Mouse (Mus musculus): Measurements from ENCODE around the gene Msh5.
"Not testable (repeated sequence)": the region's sequence is repeated elsewhere in the genome, so short reads cannot be mapped to it uniquely, and the experiment has no call there.

The Msh5 gene

DNA sequence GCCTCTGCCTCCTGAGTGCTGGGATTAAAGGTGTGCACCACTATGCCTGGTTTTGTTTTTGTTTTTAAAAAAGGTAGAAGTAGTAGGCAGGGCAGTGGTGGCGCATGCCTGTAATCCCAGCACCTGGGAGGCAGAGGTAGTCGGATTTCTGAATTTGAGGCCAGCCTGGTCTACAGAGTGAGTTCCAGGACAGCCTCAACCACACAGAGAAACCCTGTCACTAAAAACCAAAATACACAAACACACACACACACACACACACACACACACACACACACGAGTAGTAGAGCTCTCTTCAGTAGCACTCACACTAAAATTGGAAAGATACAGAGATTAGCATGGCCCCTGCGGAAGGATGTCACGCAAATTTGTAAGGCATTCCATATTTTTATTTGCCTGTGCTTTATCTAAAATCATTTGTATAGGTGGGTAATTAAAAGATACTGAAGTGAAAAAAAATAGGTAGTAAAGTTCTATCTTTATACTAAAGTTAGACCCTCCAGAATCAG, 2.4 kb upstream of the Msh5 start:
- DNase-seq (ENCODE audit: low spot score): no peak

DNA sequence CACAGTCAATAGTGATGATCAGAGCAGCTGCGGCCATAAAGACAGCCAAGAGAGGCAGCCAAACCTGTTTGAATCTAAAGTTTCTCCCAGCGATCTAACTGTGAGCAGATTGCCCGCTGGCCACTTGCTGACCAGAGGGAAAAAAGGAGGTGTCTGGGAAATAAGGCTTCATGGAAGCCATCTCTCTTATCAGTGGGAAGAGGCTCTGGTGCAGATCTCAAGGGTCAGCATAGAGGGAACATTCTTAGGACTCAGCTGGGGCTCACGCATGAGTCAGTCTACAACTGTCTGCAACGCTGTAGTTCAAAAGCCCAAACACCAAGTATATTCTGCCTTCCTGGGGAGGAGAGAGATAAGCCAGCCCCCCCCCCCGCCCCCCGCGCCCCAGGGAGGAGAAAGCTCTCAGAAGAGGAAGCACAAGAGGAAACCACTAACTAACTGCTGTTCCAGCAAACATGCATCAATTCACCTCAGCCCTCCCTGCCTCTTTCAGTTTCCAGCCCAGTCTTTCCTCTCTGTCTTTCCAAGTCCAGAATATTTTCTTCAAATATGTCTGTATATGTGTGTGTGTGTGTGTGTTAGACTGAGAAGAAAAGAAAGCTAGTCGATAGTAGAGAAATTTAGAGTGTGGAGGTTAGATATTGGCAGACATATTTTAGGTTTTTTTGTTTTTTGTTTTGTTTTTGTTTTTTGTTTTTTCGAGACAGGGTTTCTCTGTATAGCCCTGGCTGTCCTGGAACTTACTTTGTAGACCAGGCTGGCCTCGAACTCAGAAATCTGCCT, 1.8 kb upstream of the Msh5 start:
- DNase-seq (ENCODE audit: low spot score): no peak

DNA sequence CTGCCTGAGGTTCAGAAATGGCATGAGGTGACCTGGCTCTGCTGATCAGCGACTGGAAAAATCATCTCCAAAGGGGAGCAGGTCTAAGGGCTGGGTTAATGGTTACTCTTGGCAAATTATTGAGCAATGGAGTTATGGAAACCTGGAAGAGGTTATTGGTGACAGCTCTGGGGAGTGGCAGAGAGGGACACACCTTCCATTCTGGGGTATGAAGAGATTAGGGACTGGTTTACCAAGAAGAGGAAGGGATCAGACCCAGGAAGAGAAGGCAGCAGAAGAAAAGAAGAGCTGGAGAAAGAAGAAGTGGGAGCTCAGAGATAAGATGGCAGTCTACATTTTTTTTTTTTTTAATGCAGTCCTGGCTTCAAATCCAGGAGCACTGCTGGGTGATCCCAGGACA, 1.1 kb upstream of the Msh5 start:
- DNase-seq (ENCODE audit: low spot score): no peak

DNA sequence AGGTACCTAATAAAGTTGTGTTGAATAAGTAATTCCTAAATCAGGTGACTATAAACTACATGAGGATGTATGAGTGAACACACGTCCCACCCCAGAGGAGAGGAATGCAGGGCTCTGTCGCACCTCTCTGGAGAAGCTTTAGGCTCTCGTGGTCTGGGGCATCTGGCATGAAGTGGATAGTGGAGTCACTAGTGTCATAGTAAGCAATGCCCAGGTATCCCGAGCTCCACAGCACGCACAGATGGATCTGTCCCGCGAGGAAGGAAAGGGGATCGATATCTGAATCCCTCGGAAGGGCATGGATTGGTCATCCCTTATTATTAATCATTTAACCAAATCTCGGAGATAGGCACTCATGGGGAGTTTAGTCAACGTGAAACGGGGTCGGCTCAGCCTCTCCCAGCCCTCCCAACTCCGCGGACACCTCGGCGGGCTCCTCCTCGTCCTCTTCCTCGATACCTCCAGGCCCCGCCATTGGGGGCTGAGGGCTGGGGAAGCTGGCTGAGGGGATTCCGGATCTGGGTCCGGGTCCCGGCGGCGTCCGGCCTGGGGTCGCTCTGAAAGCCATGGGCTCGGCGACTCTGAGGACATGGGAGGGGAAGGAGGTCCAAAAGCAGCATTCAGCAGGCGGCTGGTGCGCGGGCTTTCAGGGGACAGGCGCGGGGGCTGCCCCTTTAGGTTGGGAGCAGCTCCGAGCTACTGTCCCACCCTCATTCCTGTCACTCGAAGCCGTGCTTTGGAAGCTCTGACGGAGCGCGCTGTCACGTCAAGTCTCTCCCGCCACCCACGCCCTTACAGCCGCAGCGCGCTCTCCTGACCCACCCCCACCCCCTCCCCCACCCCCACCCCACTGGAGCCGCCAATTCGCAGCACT, 501 bp downstream of the Msh5 start:
- no peak for DNase-seq (ENCODE audit: low spot score)

DNA sequence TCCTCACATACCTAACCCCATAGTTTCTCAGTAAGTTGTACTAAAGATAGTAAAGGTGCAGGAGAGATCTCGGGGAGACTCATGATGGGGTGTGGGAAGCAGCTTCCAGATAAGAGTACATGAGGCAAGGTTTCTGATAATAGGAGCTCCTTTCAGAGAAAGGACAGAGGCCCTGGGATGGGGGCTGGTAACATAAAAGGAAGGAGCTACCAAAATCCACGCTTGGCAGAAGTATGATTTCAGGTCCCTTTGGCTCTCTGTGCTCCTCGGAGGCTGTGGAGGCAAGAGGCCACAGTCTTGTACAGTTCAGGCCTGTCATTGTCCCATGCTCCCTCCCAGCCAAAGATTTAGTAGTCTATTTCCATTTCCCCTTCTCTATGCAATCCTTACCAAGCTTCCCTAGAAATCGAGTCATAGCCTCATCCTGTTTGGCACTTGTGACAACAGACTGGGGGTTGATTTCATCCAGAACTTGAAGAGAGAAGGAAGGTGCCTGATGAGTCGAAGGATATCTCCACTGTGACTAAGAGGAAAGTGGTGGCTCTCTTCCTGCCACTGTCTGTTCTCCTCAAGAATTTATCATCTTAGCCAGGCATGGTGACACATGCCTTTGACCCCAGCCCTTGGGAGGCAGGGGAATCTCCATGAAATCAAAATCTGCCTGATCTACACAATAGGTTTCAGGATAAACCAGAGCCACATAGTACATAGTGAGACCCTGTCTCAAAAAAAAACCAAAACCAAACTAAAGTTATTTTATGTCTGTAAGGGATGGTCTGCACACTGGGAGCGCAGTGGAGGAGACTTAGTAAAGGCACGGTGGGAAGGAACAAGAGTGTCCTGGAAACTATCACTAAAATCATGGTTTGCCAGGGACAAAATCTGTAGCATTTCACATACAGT, 1.4 kb downstream of the Msh5 start:
- no peak for DNase-seq (ENCODE audit: low spot score)

DNA sequence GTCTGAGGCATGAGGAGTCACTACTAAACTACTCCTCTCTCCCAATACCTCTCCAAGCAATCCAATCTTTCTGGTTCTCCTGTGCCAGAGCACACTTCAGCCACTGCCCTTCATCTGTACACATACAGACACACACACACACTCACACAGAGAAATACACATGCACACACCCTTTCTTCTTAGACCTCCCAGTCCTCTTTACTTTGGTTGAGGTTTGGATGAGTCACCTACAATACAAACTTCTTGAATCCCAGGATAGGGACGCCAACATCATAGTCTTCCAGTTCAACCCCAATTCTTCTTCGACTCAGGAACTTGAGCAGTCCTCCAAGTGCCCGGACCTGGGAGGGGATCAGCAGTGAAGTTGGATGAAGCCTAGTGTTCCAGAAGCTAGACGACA, 2.8 kb downstream of the Msh5 start:
- DNase-seq (ENCODE audit: low spot score): no peak

DNA sequence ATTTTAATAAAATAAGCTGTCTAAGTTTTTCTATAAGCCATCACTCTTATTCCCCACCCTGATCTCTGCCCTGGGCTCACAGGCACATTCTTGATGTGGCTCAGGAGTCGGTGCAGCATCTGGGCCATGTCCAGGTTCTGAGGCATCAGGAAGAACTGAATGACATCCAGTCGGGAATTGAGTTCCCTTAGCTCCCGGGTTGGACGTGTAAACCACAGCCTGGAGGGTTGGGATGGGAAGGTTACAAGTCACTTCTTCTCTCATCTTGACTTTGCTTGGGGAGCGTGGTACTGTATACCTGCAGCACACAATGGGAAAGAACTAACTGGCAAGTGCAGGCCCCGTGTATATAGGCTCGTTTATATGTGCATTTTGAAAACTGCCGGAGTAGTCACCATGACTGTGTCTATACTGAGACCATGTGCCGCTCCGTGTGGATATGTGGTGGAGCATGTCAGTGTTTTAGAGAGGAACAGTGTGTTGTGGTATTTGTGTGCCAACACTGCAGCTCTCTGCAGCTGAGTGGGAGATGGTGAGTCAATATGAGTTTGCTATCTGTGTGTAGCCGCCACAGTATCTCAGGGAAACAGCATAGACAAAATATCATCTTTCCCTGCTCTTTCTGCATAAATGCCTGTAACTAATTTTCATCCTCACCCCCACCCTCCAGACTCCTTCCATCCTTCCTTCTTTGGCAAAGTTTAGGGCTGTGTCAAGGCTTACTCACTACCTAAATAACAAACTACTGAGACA, 7.2 kb downstream of the Msh5 start:
- no peak for DNase-seq (ENCODE audit: low spot score)

DNA sequence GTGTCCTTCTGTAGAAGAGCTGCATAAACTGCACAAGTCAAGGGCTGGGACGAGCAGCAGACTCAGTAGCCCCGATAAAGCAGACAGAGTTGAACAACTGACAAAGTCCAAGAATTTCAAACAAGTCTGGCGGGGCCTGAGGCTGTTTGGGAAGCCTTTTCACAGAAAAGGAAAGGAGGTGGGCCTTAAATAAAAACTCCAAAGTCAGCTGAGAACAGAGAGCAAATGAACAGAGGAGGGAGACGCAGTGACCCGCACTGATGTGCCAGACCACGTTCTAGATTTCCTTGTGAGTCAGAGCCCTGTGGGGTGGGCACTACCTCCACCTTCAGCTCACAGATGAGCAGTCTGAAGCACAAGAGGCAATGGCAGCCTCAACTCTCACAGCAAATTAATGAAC, 11.6 kb downstream of the Msh5 start:
- no peak for DNase-seq (ENCODE audit: low spot score)

DNA sequence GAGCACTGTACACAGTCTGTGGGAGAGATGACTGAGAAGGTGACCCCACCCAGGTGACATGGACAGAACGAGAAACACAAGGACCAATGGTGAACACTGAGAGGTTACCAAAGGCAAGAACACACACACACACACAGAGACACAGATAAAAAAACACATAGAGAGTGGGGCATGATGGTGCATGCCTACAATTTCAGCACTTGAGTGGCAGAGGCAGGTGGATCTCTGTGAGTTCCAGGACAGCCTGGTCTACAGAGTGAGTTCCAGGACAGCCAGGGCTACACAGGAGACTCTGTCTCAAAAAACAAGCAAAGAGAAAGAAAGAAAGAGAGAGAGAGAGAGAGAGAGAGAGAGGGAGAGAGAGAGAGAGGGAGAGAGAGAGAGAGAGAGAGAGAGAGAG, 12.8 kb downstream of the Msh5 start:
- not testable (repeated sequence) for DNase-seq (ENCODE audit: low spot score)

DNA sequence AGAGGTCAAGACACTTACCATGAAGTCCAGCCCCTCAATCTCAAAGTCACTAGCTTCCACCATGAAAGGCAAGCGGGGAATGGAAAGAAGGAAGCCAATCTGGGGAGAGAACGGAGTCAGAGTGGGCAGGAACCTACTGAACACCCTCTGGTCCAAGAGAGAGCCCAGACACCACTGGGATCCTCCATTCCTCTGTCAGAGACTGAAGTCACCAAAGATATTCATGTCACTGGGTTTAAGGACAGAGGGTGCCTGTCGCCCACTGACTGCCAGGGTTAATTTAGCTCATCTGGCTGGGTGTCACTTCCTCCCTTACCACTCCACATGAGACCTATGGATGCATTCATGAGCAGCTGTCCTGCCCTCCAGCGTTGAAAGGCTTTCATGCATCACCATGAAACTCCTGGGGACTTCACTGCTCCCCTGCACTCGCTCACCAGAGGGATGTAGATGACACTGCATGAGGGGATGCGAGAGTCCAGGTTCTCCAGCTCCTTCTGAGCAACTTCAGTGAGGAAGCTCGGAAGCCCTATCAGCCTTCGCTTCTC, 14.1 kb downstream of the Msh5 start:
- DNase-seq (ENCODE audit: low spot score): no peak

DNA sequence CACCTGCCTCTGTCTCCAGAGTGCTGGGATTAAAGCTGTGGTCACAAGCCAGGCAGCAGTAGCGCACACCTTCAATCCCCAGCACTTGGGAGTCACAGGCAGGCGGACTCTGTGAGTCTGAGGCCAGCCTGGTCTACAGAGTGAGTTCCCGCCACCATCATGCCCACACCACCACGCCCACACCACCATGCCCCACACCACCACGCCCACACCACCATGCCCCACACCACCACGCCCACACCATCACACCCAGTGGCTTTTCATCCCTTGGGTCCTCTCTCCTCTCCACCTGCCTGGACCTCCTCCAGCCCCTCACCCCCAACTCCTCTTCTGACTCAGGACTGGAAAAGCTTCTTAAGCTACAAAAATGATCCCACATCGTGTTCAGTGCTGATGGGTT, 14.7 kb downstream of the Msh5 start:
- DNase-seq (ENCODE audit: low spot score): no peak

DNA sequence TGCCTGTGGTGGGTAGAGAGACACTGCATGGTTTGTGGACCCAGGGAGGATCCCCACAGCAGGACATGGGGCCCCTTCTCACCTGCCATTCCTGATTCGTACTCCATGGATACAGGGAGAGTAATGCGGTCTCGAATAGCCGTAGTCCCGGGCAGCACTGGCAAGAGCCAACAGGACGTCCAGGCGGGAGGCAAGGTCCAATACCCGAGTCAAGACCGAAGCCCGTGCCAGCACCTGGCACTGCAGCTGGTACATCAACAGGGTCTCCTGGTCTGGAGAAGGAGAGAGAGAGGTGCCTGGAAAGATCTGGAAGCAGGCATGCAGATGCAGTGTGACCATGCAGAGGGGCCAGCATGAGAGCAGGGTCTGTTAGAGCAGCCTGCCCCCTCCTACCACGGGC, 15.3 kb downstream of the Msh5 start:
- DNase-seq (ENCODE audit: low spot score): no peak

DNA sequence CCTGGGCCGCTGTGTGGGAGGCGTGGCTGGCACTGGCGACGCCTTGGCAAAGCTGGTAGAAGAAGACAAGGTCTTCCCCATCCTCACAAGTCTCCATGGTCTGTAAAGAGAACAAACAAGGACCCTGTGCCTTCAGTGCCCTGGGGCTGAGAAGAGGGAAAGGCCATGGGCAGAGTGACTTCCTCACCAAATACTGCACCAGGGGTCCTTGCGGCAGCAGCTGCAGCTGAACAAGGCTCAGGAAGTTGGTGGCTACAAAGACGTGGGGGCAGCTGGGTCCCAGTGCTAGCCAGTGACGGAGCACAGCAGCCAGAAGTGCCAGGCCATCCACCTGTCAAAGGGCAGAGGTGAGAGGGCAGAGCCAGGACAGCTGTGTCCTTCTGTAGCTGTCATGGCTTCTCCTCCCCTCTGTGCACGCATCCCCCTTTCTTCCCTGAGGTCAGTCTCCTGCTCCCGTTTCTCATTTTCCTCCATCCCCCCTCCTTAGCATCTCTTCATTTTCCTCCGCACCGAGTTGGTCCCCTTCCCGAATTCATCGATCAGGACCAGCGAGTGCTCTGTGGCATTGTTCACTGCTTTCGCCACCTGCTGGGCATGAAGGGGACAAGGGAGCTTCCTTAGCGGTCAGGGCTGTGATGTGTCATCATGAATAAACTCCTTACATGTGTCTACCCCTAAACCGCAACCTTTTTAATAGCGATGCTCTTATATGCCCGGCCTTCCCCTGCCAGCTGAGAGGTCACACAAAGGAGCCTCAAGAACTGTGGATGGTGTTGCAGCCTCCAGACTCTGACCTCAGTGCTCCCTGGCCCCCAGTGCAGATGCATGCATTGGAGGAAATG, 16.6 kb downstream of the Msh5 start:
- no peak for DNase-seq (ENCODE audit: low spot score)

DNA sequence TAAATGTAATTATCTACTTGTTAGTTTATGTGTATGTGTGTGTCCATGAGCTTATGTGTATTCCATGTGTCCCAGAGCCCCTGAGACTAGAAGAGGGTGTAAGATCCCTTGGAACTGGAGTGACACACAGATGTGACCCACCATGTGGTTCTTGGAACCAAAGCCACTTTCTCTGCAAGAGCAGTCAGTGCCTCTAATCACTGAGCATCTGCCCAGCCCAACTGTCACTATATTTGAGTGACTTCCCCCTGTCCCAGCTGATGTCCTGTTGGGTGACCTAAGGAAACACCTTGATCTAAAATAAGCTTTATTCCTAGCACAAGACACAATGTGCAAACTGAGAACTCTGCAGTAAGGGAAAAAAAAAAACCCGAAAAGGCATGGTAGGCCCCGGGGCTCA, 18.2 kb downstream of the Msh5 start:
- no peak for DNase-seq (ENCODE audit: low spot score)

DNA sequence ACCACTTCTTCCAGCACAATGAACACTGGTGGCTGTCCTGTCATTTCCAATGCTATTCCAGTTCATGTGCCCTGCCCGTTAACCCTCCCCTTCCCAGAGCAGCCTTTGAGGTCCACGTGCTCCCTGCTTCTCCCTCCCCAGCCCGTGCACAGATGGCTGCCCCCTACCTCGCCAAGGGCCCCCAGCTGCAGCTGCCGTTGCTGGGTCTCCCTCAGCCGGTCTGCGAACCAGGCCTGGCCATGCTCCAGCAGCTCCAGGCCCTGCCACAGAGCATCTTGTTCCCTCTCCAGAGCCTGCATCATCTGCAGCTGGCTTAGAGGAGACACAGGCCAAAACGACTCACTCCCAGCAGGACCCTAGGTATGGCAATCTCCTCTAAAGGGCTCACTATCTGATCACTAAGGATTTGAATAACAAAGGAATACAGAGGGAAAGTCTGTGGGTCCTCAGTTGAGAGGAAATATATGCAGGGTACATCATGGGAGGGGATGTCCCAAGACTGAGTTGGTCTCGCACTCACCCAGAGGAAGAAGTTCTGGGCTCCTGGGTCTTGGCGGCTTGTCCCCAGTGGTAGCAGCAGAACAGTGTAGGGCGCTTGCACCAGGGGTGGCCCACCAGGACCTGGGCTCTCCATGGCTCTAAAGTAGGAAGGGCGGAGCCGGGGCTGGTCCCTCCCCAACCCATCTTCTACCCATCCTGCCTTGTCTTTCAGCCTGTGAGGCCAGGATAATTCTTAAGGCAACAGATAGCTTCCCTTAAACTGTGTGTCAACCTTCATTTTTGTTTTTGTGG, 19.1 kb downstream of the Msh5 start, which contains the start of gene Sapcd1:
Gene Sapcd1 (minus strand): TSS at position 740 of the 792 bp plus-strand sequence.
- DNase-seq (ENCODE audit: low spot score): no peak

DNA sequence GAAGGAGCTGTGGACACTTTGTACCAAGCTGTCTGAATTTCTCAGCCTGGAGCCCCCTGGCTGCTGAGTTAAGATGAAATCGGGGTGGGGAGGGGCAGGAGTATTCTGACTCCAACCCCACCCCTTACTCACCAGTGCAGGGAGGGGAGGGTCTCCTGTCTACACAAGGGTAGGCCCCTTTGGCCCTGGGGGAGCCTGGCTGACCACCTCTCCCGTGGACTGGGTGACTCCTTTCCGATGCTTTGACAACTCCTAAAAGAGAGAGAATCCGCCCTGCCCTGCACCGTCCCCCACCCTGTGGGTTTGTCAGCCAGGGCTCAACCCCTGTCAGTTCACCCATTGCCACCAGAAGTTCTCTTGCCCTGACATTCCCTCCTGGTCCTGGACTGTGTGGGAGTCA, 20.3 kb downstream of the Msh5 start:
- no peak for DNase-seq (ENCODE audit: low spot score)

DNA sequence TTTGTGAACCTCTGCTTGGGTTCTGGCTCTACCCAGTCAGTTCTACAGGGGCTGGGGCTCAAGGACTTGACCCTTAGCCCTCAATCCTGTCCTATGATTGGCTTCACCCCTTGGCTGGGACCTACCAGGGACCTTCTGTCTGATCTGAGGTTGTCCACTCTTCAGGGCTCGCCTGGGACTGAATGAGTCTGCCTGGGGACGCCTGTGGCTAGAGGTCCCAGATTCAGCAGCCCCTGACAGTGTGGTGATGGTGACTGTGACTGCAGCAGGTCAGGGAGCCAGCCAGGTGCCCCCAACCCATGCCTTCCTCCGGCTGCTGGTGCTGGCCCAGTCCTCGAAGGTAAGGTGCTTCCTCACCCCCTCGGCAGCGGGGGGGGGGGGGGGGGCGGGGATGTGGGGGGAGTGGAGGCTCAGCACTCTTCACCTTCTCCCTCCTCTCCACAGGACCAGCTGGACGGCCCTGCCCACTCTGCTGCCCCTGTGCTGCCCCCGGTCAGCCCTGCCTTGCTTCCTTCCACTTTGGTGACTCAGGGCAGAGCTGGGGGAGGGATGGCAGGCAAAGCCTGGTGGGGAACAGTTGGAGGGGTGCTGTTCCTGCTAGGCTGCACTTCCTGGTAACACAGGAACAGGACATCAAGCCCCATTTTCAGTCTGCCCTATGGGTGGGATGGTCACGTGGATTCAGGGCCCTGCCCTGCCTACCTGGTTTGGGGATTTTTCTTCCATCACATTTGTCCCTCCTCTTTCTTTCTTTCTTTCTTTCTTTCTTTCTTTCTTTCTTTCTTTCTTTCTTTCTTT, 21.7 kb downstream of the Msh5 start:
- DNase-seq (ENCODE audit: low spot score): no peak

DNA sequence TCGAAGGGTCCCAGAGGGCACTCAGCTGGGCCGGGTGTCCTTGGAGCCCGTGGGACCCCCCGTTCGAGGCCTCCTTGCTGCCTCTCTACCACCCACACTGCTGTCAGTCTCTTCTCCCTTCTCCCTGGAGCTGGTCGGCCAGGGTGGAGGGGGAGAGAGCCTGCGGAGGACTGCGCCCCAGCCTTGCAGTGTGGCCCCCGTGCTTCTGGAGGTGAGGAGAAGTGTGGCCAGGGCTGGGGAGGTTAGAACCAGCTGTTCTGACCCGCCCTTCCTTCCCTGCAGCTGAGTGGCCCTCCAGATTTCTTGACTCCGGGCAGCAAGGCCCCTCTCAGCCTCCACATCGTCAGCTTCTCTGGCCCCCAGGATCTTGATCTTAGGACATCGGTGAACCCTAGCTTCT, 22.3 kb downstream of the Msh5 start:
- DNase-seq (ENCODE audit: low spot score): no peak
